Mouse (Mus musculus) lung, adult 2 months (tissue): ENCODE results near the gene B3gnt9.

Source experiments
- CTCF ChIP-seq: fragments of 200-500 bp; IDR thresholded peaks from 2 replicates; pipeline ENCODE4 v1.5.1; 2011; ENCODE audit warnings: mild to moderate bottlenecking, low read length, control low read depth; ENCODE audit not compliant: insufficient read depth
- POLR2A ChIP-seq: fragments of 200-500 bp; IDR thresholded peaks from 2 replicates; pipeline ENCODE4 v1.6.1; 2011; ENCODE audit warnings: low read depth, mild to moderate bottlenecking, control low read depth, low read length, borderline replicate concordance; ENCODE audit errors: extremely low read depth

DNA sequence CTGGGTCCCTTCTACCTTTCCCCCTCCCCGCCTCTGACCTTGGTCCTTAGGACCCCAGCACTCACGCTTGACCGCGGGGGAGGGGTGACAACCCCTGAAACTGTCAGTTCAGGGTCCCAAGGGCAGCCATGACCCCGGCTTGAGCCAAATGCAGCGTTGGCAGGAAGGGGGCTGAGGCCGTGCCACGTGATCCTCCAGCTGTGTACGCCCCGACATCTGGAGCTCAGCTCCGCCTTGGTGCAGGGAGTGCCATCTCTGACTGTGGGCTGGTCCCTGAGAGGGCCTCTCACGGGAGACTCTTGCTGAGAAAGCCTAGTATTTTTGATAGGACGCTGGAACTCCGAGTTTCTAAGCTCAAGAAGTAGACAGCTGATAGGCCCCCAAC is at the start of gene B3gnt9:
- TF ChIP-seq CTCF (no peak), POLR2A (no peak)
